Mouse (Mus musculus) adrenal gland, postnatal 4 days (tissue): ENCODE results near the gene Kirrel2. TPM values are rescaled to one million over a fixed set of nuclear protein-coding genes. Genes with fewer than 3 reads are reported as not detected.

ENCODE experiments used
- DNase-seq, 2 experiments: peaks; one replicate each; pipeline ENCODE4 v3.0.0; 2021 to 2022; ENCODE audit warnings: low spot score in 2 of 2, mixed read lengths in 2 of 2
- total RNA-seq, 2 experiments: library from RNA; stranded (reverse); gene quantifications; 2 replicates each; pipeline ENCODE4 v1.2.3; 2021

Gene Kirrel2
- total RNA-seq, 2 experiments from 2014 or later, result 0.14 to 1.3 TPM

DNA sequence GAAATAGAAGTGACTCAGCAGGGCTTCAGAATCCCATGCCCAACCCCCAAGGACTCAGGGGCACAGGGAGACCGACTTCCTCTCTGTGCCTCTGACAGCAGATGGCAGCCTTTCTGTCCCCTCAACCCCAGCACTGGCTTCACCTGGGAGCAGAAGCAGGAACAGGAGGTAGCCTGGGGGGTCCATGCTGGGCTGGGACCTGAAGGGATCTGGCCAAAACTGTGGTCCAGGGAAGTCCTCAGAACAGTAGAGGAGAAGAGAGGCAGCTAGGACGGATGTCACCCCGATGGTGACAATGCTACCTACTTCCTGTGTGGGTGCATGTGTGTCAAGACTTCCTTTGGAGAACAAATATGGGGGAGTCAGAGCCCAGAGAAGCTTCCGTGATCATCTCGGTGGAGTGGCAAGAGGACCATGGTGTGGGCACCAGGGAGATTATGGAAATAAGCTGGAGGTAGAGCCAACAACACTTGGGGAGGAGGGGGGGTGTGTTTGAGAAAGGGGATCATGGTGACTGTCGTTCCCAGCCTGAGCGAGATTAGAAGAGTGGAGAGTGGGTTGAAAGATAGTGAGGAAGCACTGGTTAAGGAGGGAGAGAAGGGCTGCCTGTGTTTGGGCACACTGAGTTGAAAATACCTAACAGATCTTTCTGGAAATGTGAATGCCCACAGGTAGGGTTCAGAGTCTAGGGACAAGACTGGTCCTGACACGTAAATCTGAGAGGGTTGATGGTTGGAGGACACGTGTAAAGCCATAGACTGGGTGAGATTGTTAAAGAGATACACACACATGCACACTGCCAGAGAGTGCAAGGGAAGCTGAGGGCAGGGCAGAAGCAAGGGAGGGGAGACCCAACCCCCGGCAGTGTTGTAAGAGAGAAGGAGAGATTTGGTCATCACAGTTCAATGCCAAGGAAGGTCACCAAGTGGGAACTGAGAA, 37.7 kb downstream of the Kirrel2 start, which contains the start of gene Hcst:
Gene Hcst, minus strand, starts transcription at position 294 of the 939 bp plus-strand sequence.
- no peak for DNase-seq

DNA sequence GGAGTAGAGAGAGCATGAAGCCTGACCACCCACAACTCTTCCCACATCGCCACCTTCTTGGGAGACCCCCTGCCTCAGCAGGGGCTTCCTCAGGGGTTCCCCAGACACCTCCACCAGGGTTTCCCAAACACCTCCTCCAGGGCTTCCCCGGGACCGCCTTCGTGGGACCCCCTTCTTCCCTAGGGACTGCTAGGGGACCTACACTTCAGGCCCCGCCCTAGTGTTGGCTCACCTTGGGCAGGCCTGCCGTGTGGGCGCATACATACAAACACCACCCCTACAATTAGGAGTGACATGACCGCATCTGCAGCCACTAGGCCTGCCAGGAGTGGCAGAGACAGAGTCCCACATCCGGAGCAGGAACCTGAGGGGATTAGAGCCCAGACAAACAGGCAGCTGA, 39.6 kb downstream of the Kirrel2 start:
- no peak for DNase-seq

DNA sequence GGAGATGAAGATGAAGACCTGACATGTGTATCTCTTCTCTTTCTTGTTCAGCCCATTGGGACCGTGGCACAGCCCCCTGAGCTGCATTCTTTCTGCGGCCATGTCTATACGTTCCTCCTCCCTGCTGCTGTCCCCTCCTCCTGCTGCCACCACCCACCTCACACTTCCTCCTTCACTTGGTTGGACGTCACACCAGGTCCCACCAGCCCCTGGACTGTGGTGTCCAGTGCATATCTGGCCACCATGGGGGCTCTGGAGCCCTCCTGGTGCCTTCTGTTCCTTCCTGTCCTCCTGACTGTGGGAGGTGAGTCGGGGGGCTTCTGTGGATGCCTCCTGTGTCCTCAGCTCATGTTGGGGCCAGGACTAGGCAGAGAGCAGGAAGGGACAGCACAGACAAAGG, 43.9 kb downstream of the Kirrel2 start, which contains the start of gene Tyrobp:
Gene Tyrobp, plus strand, starts transcription at position 165 of the 400 bp plus-strand sequence.
- no peak for DNase-seq

DNA sequence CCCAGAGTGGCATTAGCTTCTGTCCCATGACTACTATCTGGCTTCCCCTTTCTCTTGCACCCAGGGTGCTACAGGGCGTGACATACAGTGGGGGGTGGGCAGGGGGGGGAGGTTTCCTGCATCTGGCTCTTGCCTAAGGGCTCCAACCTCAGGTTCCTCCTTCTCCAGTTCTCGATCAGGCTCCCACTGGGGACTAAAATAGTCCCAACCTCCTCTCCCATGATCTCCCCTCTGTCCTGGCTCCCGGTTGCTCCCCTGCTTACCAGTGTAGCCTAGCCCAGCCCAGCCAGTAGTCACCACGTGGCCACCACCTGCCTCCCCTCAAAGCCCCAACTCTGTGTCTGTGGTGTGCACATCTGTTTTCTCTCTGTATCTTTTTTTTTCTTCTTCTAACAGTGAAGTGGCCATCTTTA, 44.7 kb downstream of the Kirrel2 start:
- no peak for DNase-seq

DNA sequence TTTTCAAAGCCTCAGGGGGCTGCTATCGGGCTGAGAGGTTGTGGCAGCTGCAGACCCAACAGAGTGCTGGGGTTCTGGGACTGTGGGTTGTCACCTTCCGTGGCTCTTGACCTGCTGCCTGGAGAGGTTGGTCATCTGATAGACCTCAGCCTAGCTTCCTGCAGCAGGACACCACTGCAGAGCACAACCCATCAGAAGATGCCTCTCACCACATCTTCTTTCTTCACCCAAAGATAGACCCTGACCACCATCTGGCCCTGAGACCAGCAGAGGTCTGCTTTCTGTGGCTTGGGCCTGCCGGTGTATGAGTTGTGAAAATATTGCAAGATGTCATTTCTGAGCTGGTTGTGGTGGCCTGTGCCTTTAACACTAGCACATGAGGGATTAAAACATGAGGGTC, 46.5 kb downstream of the Kirrel2 start:
- no peak for DNase-seq

DNA sequence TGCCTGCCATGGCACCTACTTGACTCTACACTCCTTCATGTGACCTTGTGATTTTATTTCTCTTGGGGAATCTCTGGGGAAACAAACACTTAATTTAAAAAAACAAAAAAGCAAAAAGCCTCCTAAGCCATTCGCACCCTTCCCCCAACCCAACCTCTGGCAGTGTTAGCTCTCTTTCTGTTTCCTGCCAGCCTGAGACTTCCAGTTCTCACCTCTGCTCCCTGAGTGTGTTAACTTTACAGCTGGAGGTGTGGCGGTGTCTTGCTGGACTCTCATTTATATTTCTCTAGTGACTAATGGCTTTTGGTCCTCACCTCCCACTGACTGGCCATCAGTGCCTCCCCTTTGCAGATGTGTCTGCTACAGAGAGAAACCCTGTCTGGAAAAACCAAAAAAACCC, 47.7 kb downstream of the Kirrel2 start:
- no peak for DNase-seq

DNA sequence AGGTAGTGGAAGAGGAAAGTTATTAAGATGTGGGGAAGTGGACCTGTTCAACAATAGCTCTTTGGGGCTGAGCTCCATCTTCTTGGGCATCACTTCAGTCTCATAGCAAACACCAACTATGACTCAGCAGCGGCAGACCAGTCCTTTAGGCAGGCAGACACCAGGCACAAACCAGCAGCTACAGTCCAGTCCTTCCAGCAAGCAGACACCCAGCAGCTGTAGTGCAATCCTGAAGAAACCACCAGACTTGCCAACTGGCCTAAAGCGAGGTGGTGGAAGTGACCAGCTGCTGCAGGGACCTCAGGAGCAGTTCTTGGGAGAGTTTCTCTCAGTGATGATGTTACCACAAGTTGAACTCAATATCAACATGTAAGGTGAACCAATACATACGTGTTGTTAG, 48.9 kb downstream of the Kirrel2 start:
- DNase-seq, result no peak

DNA sequence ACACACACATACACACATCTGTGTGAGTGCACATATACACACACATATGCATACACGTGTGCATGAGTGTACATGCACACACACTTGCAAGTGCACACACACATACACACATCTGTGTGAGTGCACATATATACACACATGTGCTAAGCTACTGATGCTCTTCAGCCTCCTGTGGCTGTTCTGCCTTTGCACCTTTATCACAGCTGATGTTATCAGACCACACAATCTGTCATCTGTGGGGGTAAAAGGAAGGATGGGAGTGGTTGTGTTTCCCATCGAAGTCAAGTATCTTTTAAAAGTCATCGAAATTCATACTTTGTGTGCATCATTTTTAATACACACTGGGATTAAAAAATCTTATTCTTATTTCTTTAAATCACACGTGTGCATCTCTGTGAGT, 55.1 kb downstream of the Kirrel2 start:
- DNase-seq, result no peak

DNA sequence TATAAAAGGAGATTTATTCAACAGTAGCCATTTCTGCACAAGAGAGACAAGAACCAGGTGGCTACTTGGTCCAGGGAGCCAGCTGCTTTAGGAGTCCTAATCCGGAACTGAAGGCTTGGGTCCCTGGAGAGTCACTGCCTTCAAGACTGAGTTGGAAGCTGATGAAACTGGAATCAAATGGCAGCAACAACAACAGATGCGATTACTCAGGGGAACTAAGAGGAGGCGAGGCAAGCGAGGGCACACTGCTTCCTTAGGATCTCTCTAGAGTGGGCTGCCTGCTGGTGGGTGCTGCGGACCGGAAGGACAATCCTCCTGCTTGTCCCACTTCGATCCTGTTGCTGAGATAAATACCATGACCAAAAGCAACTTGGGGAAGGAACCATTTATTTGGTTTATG, 57.8 kb downstream of the Kirrel2 start:
- no peak for DNase-seq

Other genes with a start within 250 kb of the Kirrel2 start
- gene Polr2i, start 225.7 kb downstream of the Kirrel2 start, total RNA-seq, result 10 to 100 TPM; 82.1 to 84.3 TPM
- gene Tbcb, start 225.4 kb downstream of the Kirrel2 start, total RNA-seq, result 10 to 100 TPM; 84.3 to 85.1 TPM
- gene Ovol3, start 222.0 kb downstream of the Kirrel2 start, total RNA-seq, result not detected
- under 1 TPM; 0.54 to 0.70 TPM for gene Thap8, start 177.6 kb downstream of the Kirrel2 start, total RNA-seq
- 10 to 100 TPM; 12.1 to 13.5 TPM for gene Wdr62, start 177.3 kb downstream of the Kirrel2 start, total RNA-seq
- 10 to 100 TPM; 50.8 to 59.8 TPM for gene Clip3, start 166.0 kb downstream of the Kirrel2 start, total RNA-seq
- 10 to 100 TPM; 58.1 to 59.4 TPM for gene Alkbh6, start 149.0 kb downstream of the Kirrel2 start, total RNA-seq
- 10 to 100 TPM; 40.1 to 60.6 TPM for gene Syne4, start 142.9 kb downstream of the Kirrel2 start, total RNA-seq
- gene E130208F15Rik, start 135.9 kb downstream of the Kirrel2 start, total RNA-seq, result 1 to 10 TPM; 1.4 to 1.7 TPM
- 10 to 100 TPM; 12.4 to 15.0 TPM for gene Sdhaf1, start 133.8 kb downstream of the Kirrel2 start, total RNA-seq
- gene Lrfn3, start 94.9 kb downstream of the Kirrel2 start, total RNA-seq, result 10 to 100 TPM; 18.7 to 19.5 TPM
- 10 to 100 TPM; 26.6 to 40.2 TPM for gene Tyrobp, start 43.9 kb downstream of the Kirrel2 start, total RNA-seq
- 1 to 10 TPM; 1.6 to 2.2 TPM for gene Hcst, start 37.8 kb downstream of the Kirrel2 start, total RNA-seq
- 1 to 10 TPM; 2.1 to 2.3 TPM for gene Nfkbid, start 36.0 kb downstream of the Kirrel2 start, total RNA-seq
- 10 to 100 TPM; 49.5 to 59.1 TPM for gene Aplp1, start 12.2 kb downstream of the Kirrel2 start, total RNA-seq
- 1 to 10 TPM in 1 of 2 experiments, under 1 TPM in 1; 0.08 to 7.1 TPM for gene Nphs1, start 625 bp upstream of the Kirrel2 start, total RNA-seq
- 10 to 100 TPM; 11.6 to 24.9 TPM for gene Prodh2, start 35.9 kb upstream of the Kirrel2 start, total RNA-seq
- gene Arhgap33, start 77.4 kb upstream of the Kirrel2 start, total RNA-seq, result 10 to 100 TPM; 19.3 to 22.9 TPM
- 10 to 100 TPM; 36.3 to 45.7 TPM for gene Hspb6, start 94.5 kb upstream of the Kirrel2 start, total RNA-seq
- 10 to 100 TPM; 12.9 to 16.3 TPM for gene Proser3, start 94.6 kb upstream of the Kirrel2 start, total RNA-seq
- gene Lin37, start 102.1 kb upstream of the Kirrel2 start, total RNA-seq, result 10 to 100 TPM; 67.7 to 78.0 TPM
- 10 to 100 TPM; 70.4 to 75.2 TPM for gene U2af1l4, start 105.6 kb upstream of the Kirrel2 start, total RNA-seq
- gene Gm49396, start 105.7 kb upstream of the Kirrel2 start, total RNA-seq, result 1 to 10 TPM; 7.6 to 8.7 TPM
- gene Psenen, start 105.9 kb upstream of the Kirrel2 start, total RNA-seq, result 100 to 1,000 TPM; 125 to 131 TPM
- 1 to 10 TPM; 4.5 to 5.2 TPM for gene Igflr1, start 107.7 kb upstream of the Kirrel2 start, total RNA-seq
- gene Kmt2b, start 131.0 kb upstream of the Kirrel2 start, total RNA-seq, result 10 to 100 TPM; 71.4 to 84.4 TPM
- under 1 TPM in 1 of 2 experiments, not detected in 1; 0.65 TPM for gene Zbtb32, start 141.2 kb upstream of the Kirrel2 start, total RNA-seq
- 1 to 10 TPM in 1 of 2 experiments, under 1 TPM in 1; 0.93 to 1.2 TPM for gene Upk1a, start 155.2 kb upstream of the Kirrel2 start, total RNA-seq
- gene Cox6b1, start 168.5 kb upstream of the Kirrel2 start, total RNA-seq, result 100 to 1,000 TPM; 750 to 830 TPM
- gene Etv2, start 178.2 kb upstream of the Kirrel2 start, total RNA-seq, result not detected
- 10 to 100 TPM; 89.2 to 89.5 TPM for gene Rbm42, start 192.6 kb upstream of the Kirrel2 start, total RNA-seq
- gene Haus5, start 207.3 kb upstream of the Kirrel2 start, total RNA-seq, result 10 to 100 TPM; 20.8 to 22.9 TPM
- not detected for gene Pmis2, start 213.9 kb upstream of the Kirrel2 start, total RNA-seq
- gene 2200002J24Rik, start 241.2 kb upstream of the Kirrel2 start, total RNA-seq, result 1 to 10 TPM; 3.8 to 5.2 TPM